Mouse (Mus musculus) G1E (cell line): ENCODE measurements around the gene Ugcg.

Experiments used
- CTCF ChIP-seq: IDR thresholded peaks from 2 replicates; pipeline ENCODE4 v1.5.1; 2012; ENCODE audit warnings: low read depth, low read length, inconsistent platforms, mixed read lengths
- GATA2 ChIP-seq: IDR thresholded peaks from 2 replicates; pipeline ENCODE4 v1.6.1; 2012; ENCODE audit warnings: low read depth, low read length, inconsistent platforms, borderline replicate concordance
- POLR2AphosphoS5 ChIP-seq: IDR thresholded peaks from 2 replicates; pipeline ENCODE4 v1.6.1; 2012; ENCODE audit warnings: low read depth, low read length, inconsistent platforms; ENCODE audit not compliant: insufficient replicate concordance

GRCm38 (mm10) chr4:59196346-59197077, 7.5 kb downstream of the Ugcg start:
- TF ChIP-seq CTCF: no peak
- TF ChIP-seq POLR2AphosphoS5: no peak
- no peak for TF ChIP-seq GATA2
